Mouse (Mus musculus): Measurements from ENCODE around the gene Polm.

DNA sequence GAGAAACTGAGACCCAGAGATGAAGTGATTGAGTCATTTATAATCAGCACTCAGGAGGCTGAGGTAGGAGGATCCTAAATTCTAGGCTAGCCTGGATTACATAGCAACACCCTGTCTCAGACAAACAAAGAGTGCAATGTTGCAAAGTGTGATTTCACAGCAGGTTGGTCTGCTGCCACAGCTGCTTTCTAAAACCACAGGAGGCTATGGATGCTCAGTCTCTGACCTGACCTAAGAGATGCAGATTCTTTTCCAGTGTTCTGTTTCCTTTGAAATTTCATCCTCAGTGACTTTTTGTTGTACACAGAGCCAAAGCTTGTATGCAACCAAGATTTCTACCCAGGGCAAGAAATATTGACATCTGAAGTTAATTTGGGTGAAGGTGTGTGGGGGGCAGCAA is 17.7 kb upstream of the Polm start:
- no peak for TF ChIP-seq ZNF384 (IDR thresholded peaks at IDR 0.05; ENCODE audit: low read depth, low read length)
- TF ChIP-seq POLR2AphosphoS5 (IDR thresholded peaks at IDR 0.05; ENCODE audit: borderline replicate concordance, low read depth, low read length): no peak
- TF ChIP-seq MAFK (IDR thresholded peaks at IDR 0.05; ENCODE audit: borderline replicate concordance, low read depth, low read length): no peak
- no peak for TF ChIP-seq CHD2 (IDR thresholded peaks at IDR 0.05; ENCODE audit: low read length)
- no peak for TF ChIP-seq TCF12 (IDR thresholded peaks at IDR 0.05; ENCODE audit: low read depth, low read length)
- no peak for TF ChIP-seq CTCF (IDR thresholded peaks at IDR 0.05 in 2 of 3, conservative IDR thresholded peaks at IDR 0.05 in 1 of 3; ENCODE audit: control insufficient read depth in 1 of 3, insufficient read depth in 1 of 3, low read depth in 2 of 3, low read length in 3 of 3, poor library complexity in 1 of 3, severe bottlenecking in 1 of 3)
- TF ChIP-seq HCFC1 (IDR thresholded peaks at IDR 0.05; ENCODE audit: low read depth, low read length): no peak

All from MEL (cell line).